Mouse (Mus musculus): ENCODE results near the gene Pcid2. TPM values are rescaled to one million over a fixed set of nuclear protein-coding genes. Genes with fewer than 3 reads are reported as not detected.

The Pcid2 gene
- polyA plus RNA-seq (2014; fragmentation: Illumina TruSeq; extraction: RNeasy Lipid Tissue Mini Kit (QIAGEN cat#74804); ENCODE audit: low replicate concordance): 5.4 TPM

DNA sequence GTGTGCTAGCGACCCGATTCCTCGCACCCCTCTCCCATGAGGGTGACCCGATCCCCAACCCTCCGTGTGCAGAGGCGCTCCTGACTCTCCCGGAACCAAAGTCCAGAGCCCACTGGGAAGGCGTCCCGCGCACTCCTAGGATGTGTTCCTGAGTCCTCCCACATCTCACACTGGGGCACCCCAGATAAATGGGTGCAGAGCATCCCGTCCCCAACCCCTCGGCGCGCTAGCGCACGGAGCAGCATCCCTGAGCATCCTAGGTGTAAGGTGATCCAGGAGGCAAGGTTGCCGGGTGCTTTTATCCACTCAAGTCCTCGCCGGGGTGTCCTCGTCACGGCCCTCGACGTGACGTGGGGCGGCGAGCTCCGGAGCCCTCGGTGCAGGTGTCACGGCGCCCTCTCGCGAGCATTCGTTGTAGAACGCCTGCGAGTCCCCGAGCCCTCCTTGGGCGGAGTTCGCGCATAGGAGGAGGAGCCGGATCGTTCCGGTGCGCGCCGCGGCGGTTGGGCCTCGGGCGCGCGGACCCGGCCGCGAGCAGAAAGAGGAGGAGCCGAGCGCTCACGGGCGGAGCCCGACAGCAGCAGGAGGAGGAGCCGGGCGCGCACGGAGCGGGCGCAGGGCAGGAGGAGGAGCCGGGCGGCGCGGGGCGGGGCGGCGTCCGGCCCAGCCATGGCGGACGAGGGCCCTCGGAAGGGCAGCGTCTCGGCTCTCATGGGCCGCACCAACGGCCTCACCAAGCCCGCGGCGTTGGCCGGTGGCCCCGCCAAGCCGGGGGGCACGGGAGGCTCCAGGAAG, at the start of gene Pcid2, which contains the start of gene Cul4a:
Gene Pcid2, minus strand, starts transcription at position 373 of the 795 bp plus-strand sequence.
Gene Cul4a, plus strand, starts transcription at position 535 of the 795 bp plus-strand sequence.

DNA sequence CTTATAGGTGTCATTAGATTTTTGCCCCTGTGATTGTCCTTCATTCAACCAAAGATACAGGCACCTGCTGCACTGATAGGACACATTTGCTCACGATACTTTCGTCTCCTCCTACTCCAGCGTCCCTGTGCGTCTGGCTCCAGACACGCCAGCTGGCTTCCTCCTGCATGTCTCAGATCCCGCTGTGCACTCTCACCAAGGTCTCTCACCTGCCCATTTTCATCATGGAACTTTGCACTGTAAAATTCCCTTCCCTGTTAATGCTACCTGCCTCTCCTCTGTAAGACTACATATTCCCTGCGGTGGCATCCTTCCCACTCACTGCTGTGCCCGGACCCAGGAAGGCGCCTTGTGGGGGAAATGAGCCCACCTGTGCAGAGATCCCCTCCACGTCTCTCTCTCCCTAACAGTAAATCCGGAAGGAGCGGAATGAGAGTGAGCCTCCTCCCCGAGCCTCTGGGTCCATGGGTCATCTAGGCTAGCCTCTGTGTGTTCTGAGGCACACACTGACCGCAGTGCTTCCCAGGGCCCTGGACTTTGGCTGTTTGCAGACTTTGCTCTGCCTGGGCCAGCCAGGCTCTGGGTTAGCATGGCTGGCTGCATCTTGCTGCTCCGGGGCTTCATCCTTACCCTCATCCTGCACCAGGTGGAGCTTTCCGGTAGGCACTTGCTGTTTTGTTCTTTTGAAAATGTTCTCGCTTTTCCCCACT, 44.7 kb downstream of the Pcid2 start, which contains the start of gene Proz:
Gene Proz, plus strand, starts transcription at position 474 of the 710 bp plus-strand sequence.

DNA sequence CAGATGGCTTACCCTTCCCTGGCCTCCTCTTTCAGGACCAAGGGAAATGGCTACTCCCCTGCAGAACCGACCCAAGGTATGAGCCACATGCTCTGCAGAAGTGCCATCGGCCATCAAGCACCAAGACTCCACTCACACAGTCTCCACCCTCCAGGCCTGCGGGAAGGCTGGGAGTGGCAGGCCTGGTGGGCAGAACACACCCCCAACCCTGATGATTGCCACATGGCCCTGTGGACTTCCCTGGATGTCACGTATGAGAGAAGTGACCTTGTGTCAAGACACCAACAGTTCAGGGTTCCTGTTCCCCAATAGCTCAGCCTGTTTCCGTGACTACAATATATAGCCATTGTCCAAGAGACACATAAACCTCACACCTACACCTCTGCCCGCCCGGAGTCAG, 68.2 kb downstream of the Pcid2 start, which contains the start of gene F10:
Gene F10, plus strand, starts transcription at position 294 of the 400 bp plus-strand sequence.

Other genes with a start within 250 kb of the Pcid2 start
- 6.4 TPM for gene Mcf2l, start 231.7 kb downstream of the Pcid2 start, polyA plus RNA-seq (2014; fragmentation: Illumina TruSeq; extraction: RNeasy Lipid Tissue Mini Kit (QIAGEN cat#74804); ENCODE audit: low replicate concordance)
- not detected for gene F7, start 79.4 kb downstream of the Pcid2 start, polyA plus RNA-seq (2014; fragmentation: Illumina TruSeq; extraction: RNeasy Lipid Tissue Mini Kit (QIAGEN cat#74804); ENCODE audit: low replicate concordance)
- not detected for gene F10, start 68.2 kb downstream of the Pcid2 start, polyA plus RNA-seq (2014; fragmentation: Illumina TruSeq; extraction: RNeasy Lipid Tissue Mini Kit (QIAGEN cat#74804); ENCODE audit: low replicate concordance)
- 15.7 TPM for gene Proz, start 44.5 kb downstream of the Pcid2 start, polyA plus RNA-seq (2014; fragmentation: Illumina TruSeq; extraction: RNeasy Lipid Tissue Mini Kit (QIAGEN cat#74804); ENCODE audit: low replicate concordance)
- 72.9 TPM for gene Cul4a, start 162 bp upstream of the Pcid2 start, polyA plus RNA-seq (2014; fragmentation: Illumina TruSeq; extraction: RNeasy Lipid Tissue Mini Kit (QIAGEN cat#74804); ENCODE audit: low replicate concordance)
- gene Lamp1, start 53.7 kb upstream of the Pcid2 start, polyA plus RNA-seq (2014; fragmentation: Illumina TruSeq; extraction: RNeasy Lipid Tissue Mini Kit (QIAGEN cat#74804); ENCODE audit: low replicate concordance): 557 TPM
- 34.4 TPM for gene Grtp1, start 95.2 kb upstream of the Pcid2 start, polyA plus RNA-seq (2014; fragmentation: Illumina TruSeq; extraction: RNeasy Lipid Tissue Mini Kit (QIAGEN cat#74804); ENCODE audit: low replicate concordance)
- not detected for gene Adprhl1, start 148.7 kb upstream of the Pcid2 start, polyA plus RNA-seq (2014; fragmentation: Illumina TruSeq; extraction: RNeasy Lipid Tissue Mini Kit (QIAGEN cat#74804); ENCODE audit: low replicate concordance)
- 6.1 TPM for gene Dcun1d2, start 182.7 kb upstream of the Pcid2 start, polyA plus RNA-seq (2014; fragmentation: Illumina TruSeq; extraction: RNeasy Lipid Tissue Mini Kit (QIAGEN cat#74804); ENCODE audit: low replicate concordance)
- 12.4 TPM for gene Tmco3, start 182.7 kb upstream of the Pcid2 start, polyA plus RNA-seq (2014; fragmentation: Illumina TruSeq; extraction: RNeasy Lipid Tissue Mini Kit (QIAGEN cat#74804); ENCODE audit: low replicate concordance)
- gene Tfdp1, start 233.3 kb upstream of the Pcid2 start, polyA plus RNA-seq (2014; fragmentation: Illumina TruSeq; extraction: RNeasy Lipid Tissue Mini Kit (QIAGEN cat#74804); ENCODE audit: low replicate concordance): 35.0 TPM